Mouse (Mus musculus): ENCODE results near the gene Tle6. TPM values are rescaled to one million over a fixed set of nuclear protein-coding genes. Genes with fewer than 3 reads are reported as not detected.

Gene Tle6
- polyA plus RNA-seq, 1 experiment from 2014 or later = 8.2 TPM

Other genes starting within 250 kb of the Tle6 start
- gene Mfsd12, start 243.6 kb downstream of the Tle6 start, polyA plus RNA-seq (2016; fragmentation: Nextera tagmentation; extraction: Ambion mirVana) = 7.8 and 8.3 TPM in 2 replicates
- 0.47 and 0.76 TPM in 2 replicates for gene 4930404N11Rik, start 235.3 kb downstream of the Tle6 start, polyA plus RNA-seq (2016; fragmentation: Nextera tagmentation; extraction: Ambion mirVana)
- 134 and 142 TPM in 2 replicates for gene Fzr1, start 222.6 kb downstream of the Tle6 start, polyA plus RNA-seq (2016; fragmentation: Nextera tagmentation; extraction: Ambion mirVana)
- gene Dohh, start 216.6 kb downstream of the Tle6 start, polyA plus RNA-seq (2016; fragmentation: Nextera tagmentation; extraction: Ambion mirVana) = 105 and 109 TPM in 2 replicates
- gene Gm48551, start 216.6 kb downstream of the Tle6 start, polyA plus RNA-seq (2016; fragmentation: Nextera tagmentation; extraction: Ambion mirVana) = 2.7 TPM in 2 replicates
- 1.8 and 3.1 TPM in 2 replicates for gene Gm48552, start 212.1 kb downstream of the Tle6 start, polyA plus RNA-seq (2016; fragmentation: Nextera tagmentation; extraction: Ambion mirVana)
- 2.0 and 2.8 TPM in 2 replicates for gene Smim24, start 208.0 kb downstream of the Tle6 start, polyA plus RNA-seq (2016; fragmentation: Nextera tagmentation; extraction: Ambion mirVana)
- 12.5 and 20.2 TPM in 2 replicates for gene Nfic, start 145.4 kb downstream of the Tle6 start, polyA plus RNA-seq (2016; fragmentation: Nextera tagmentation; extraction: Ambion mirVana)
- gene Celf5, start 118.4 kb downstream of the Tle6 start, polyA plus RNA-seq (2016; fragmentation: Nextera tagmentation; extraction: Ambion mirVana) = 1.2 and 2.3 TPM in 2 replicates
- 85.2 and 94.3 TPM in 2 replicates for gene Ncln, start 104.7 kb downstream of the Tle6 start, polyA plus RNA-seq (2016; fragmentation: Nextera tagmentation; extraction: Ambion mirVana)
- 0.28 and 0.51 TPM in 2 replicates for gene S1pr4, start 100.9 kb downstream of the Tle6 start, polyA plus RNA-seq (2016; fragmentation: Nextera tagmentation; extraction: Ambion mirVana)
- gene Gna15, start 76.8 kb downstream of the Tle6 start, polyA plus RNA-seq (2016; fragmentation: Nextera tagmentation; extraction: Ambion mirVana) = 1.2 and 1.3 TPM in 2 replicates
- gene Gna11, start 55.9 kb downstream of the Tle6 start, polyA plus RNA-seq (2016; fragmentation: Nextera tagmentation; extraction: Ambion mirVana) = 79.0 and 80.4 TPM in 2 replicates
- 266 and 347 TPM in 2 replicates for gene Aes, start 41.6 kb downstream of the Tle6 start, polyA plus RNA-seq (2016; fragmentation: Nextera tagmentation; extraction: Ambion mirVana)
- 14.0 and 17.1 TPM in 2 replicates for gene Tle2, start 26.5 kb downstream of the Tle6 start, polyA plus RNA-seq (2016; fragmentation: Nextera tagmentation; extraction: Ambion mirVana)
- gene BC025920, start 5.2 kb upstream of the Tle6 start, polyA plus RNA-seq (2016; fragmentation: Nextera tagmentation; extraction: Ambion mirVana) = 1.5 and 2.1 TPM in 2 replicates
- gene Sirt6, start 26.7 kb upstream of the Tle6 start, polyA plus RNA-seq (2016; fragmentation: Nextera tagmentation; extraction: Ambion mirVana) = 55.1 and 59.2 TPM in 2 replicates
- gene Ankrd24, start 27.5 kb upstream of the Tle6 start, polyA plus RNA-seq (2016; fragmentation: Nextera tagmentation; extraction: Ambion mirVana) = 5.3 and 7.3 TPM in 2 replicates
- gene Gm10778, start 48.0 kb upstream of the Tle6 start, polyA plus RNA-seq (2016; fragmentation: Nextera tagmentation; extraction: Ambion mirVana) = 3.9 and 5.3 TPM in 2 replicates
- 14.5 and 18.0 TPM in 2 replicates for gene Zfp433, start 103.8 kb upstream of the Tle6 start, polyA plus RNA-seq (2016; fragmentation: Nextera tagmentation; extraction: Ambion mirVana)
- 10.4 and 11.8 TPM in 2 replicates for gene Gm3055, start 170.1 kb upstream of the Tle6 start, polyA plus RNA-seq (2016; fragmentation: Nextera tagmentation; extraction: Ambion mirVana)
- gene Gm4767, start 211.1 kb upstream of the Tle6 start, polyA plus RNA-seq (2016; fragmentation: Nextera tagmentation; extraction: Ambion mirVana) = 2.9 and 3.7 TPM in 2 replicates

Measured in embryonic facial prominence, embryonic 10.5 days (tissue).